Mouse (Mus musculus) testis, adult 2 months (tissue): Measurements from ENCODE around the gene Slc43a2.

ENCODE experiments used
- CTCF ChIP-seq: fragments of 200-500 bp; IDR thresholded peaks from 2 replicates; pipeline ENCODE4 v1.5.1; 2012; ENCODE audit warnings: low read depth, mild to moderate bottlenecking, inconsistent platforms, low read length, moderate library complexity; ENCODE audit not compliant: control insufficient read depth, insufficient read depth, insufficient replicate concordance
- POLR2A ChIP-seq: fragments of 200-500 bp; IDR thresholded peaks from 2 replicates; pipeline ENCODE4 v1.6.1; 2012; ENCODE audit warnings: low read depth, mild to moderate bottlenecking, inconsistent platforms, low read length, moderate library complexity; ENCODE audit not compliant: control insufficient read depth

DNA sequence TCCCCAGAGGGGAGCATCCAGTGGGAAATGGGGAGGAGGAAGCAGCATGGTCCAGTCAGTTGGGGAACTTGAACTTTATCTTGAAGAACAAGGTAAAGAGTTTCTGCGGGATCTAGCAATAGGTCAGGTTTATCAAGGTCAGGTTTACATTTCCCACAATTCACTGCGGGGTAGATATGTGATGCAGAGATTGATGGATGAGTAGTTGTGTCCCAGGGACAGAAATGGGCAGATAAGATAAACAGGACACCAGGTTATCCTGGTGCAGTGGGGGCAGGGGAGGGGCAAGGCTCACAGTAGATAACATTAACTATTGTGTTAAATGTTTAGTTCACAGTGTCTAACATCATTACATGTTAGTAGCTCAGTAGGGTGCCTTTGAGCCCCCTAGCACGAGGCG lies 1.7 kb upstream of the Slc43a2 start:
- TF ChIP-seq CTCF: no peak
- no peak for TF ChIP-seq POLR2A
